Mouse (Mus musculus) kidney, postnatal 0 days (tissue): ENCODE data around the gene 4930563M21Rik. TPM values are rescaled to one million over a fixed set of nuclear protein-coding genes. Genes with fewer than 3 reads are reported as not detected.
"Not testable (repeated sequence)": the region's sequence is repeated elsewhere in the genome, so short reads cannot be mapped to it uniquely, and the experiment has no call there.

Experiments used
- ATAC-seq: fragments of 200-750 bp; cut with Nextera tagmentation; replicated peaks from 2 replicates; pipeline ENCODE4 v1.8.0; 2017; ENCODE audit warnings: low read depth, moderate number of reproducible peaks, moderate TSS enrichment, moderate library complexity; ENCODE audit not compliant: low FRiP score
- DNase-seq: peaks from one replicate; pipeline ENCODE4 v3.0.0-alpha.2; 2016; ENCODE audit warnings: low spot score
- H3K27ac ChIP-seq: fragments of 300-500 bp; sonication (generic); 2 replicates; pipeline ENCODE4 v1.5.1; 2014; ENCODE audit warnings: mild to moderate bottlenecking
- H3K27me3 ChIP-seq: fragments of 300-500 bp; sonication (generic); 2 replicates; pipeline ENCODE4 v1.6.1; 2014; ENCODE audit warnings: low read length, mixed read lengths; ENCODE audit not compliant: insufficient read depth
- H3K36me3 ChIP-seq: fragments of 300-500 bp; sonication (generic); 2 replicates; pipeline ENCODE4 v1.6.1; 2014; ENCODE audit warnings: low read length, mixed read lengths; ENCODE audit not compliant: insufficient read depth
- H3K4me1 ChIP-seq: fragments of 300-500 bp; sonication (generic); replicated peaks from 2 replicates; pipeline ENCODE4 v1.6.1; 2014; ENCODE audit warnings: antibody characterized with exemption, low read length, mixed read lengths; ENCODE audit not compliant: insufficient read depth
- H3K4me2 ChIP-seq: fragments of 300-500 bp; sonication (generic); 2 replicates; pipeline ENCODE4 v1.6.1; 2014; ENCODE audit warnings: mild to moderate bottlenecking, low read length, moderate library complexity, mixed read lengths
- H3K4me3 ChIP-seq: fragments of 300-500 bp; sonication (generic); replicated peaks from 2 replicates; pipeline ENCODE4 v1.5.1; 2014; ENCODE audit warnings: low read depth, low read length
- H3K9ac ChIP-seq: fragments of 300-500 bp; sonication (generic); 2 replicates; pipeline ENCODE4 v1.6.1; 2014; ENCODE audit warnings: low read depth, low read length
- H3K9me3 ChIP-seq: fragments of 300-500 bp; sonication (generic); replicated peaks from 2 replicates; pipeline ENCODE4 v1.6.1; 2016; ENCODE audit warnings: low read length, inconsistent platforms, mixed read lengths
- CTCF ChIP-seq: IDR thresholded peaks from 2 replicates; pipeline ENCODE4 v1.5.1; 2016; ENCODE audit warnings: antibody characterized with exemption, low read depth, mild to moderate bottlenecking, moderate library complexity
- whole genome bisulfite sequencing: fragments of 180-500 bp; shearing (Covaris S2); extraction: QIAGEN DNeasy Blood & Tissue Kit; methylation state at CpG from one replicate; pipeline ENCODE4 v1.1.7; 2014; 5-methylcytosine and 5-hydroxymethylcytosine counted together
- polyA plus RNA-seq: library from polyadenylated mRNA; unstranded; fragments of >200 nt; fragmentation: Nextera tagmentation; extraction: Ambion mirVana; gene quantifications from 2 replicates; pipeline ENCODE4 v1.2.1, GENCODE M21; 2015

Gene 4930563M21Rik
- polyA plus RNA-seq, 1 experiment from 2014 or later: not detected

DNA sequence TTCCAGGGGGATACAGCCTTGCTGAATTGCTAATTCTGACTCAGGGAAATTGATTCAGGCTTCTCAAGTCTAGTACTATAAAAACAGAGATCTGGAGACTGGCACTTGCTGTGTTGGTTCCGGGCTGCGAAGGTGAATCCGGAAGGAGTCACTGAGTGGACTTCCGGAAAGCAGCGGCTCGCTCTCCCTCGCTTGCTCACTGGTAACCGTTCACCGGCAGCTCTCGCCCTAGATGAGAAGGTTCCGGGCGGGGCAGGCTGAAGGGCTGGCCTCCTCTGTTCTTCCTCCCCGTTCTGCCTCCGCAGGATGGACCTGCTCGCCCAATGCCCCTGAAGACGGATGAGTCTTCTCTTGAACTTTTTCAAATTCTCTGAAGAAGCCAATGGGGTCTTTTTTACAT lies 16.9 kb upstream of the 4930563M21Rik start:
- ATAC-seq: no peak

DNA sequence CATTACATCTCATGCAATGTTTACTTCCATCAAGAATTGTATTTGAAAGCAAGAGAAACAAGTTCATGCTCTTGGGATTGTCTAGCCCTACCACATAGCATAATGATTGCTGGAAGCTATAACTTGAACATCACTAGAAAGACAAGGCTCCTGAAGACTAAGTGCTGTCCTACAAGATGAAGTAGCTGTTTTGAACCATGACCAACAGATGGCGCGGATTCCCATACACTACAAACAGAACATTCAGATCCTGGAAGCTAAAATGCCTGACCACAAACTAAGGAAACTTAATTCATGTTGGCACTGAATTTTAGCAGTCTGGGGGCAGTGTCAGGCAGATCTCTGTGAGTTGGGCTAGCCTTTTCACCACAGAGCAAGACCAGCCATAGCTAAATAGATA lies 14.4 kb upstream of the 4930563M21Rik start:
- DNase-seq: no peak
- Histone ChIP-seq H3K27me3 (no peaks in the 10 kb centered on the region), H3K4me3 (no peak overlapping the region), H3K4me2 (no peak overlapping the region), H3K9ac (no peak overlapping the region), H3K9me3 (no peaks in the 10 kb centered on the region), H3K4me1 (no peaks in the 10 kb centered on the region), H3K27ac (no peak overlapping the region), H3K36me3 (no peaks in the 10 kb centered on the region)
- WGBS: 55% methylated on average over 2 of the region's 2 CpGs
- TF ChIP-seq CTCF: peak; percentile 23; the same call in 1 of the 2 replicates
- no peak for ATAC-seq

More for the DNA sequence above, 16.9 kb upstream of the 4930563M21Rik start:
- TF ChIP-seq CTCF: no peak
- Histone ChIP-seq H3K27ac (no peak overlapping the region), H3K4me2 (no peak overlapping the region), H3K4me3 (no peak overlapping the region), H3K36me3 (no peaks in the 10 kb centered on the region), H3K27me3 (no peaks in the 10 kb centered on the region), H3K4me1 (no peaks in the 10 kb centered on the region), H3K9me3 (no peaks in the 10 kb centered on the region), H3K9ac (no peak overlapping the region)
- DNase-seq: no peak
- 88% methylated on average over 16 of the region's 16 CpGs for whole genome bisulfite sequencing

DNA sequence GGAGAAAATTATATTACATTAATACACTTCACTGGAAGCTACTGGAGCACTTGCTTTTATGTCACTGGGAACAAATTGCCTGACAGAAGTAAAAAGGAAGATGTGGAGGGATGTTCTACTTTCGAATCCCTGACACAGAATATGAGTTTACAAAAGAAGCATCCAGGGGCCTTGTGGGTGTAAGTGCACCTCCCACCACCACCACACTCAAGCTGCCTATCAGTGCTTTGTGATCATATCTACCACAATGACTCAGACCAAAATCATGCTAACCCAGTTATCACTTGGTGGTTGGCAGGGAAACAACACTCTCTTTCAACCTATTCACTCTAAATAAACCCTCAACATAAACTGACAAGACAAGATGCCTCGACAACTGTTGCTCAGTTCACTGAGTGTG lies 5.7 kb downstream of the 4930563M21Rik start:
- not testable (repeated sequence) for H3K4me3 ChIP-seq, H3K36me3 ChIP-seq, H3K9me3 ChIP-seq, H3K4me2 ChIP-seq, ATAC-seq, DNase-seq, H3K27me3 ChIP-seq, H3K9ac ChIP-seq, H3K27ac ChIP-seq, H3K4me1 ChIP-seq
- WGBS: no CpG with 5 or more reads among the region's 2 CpGs

DNA sequence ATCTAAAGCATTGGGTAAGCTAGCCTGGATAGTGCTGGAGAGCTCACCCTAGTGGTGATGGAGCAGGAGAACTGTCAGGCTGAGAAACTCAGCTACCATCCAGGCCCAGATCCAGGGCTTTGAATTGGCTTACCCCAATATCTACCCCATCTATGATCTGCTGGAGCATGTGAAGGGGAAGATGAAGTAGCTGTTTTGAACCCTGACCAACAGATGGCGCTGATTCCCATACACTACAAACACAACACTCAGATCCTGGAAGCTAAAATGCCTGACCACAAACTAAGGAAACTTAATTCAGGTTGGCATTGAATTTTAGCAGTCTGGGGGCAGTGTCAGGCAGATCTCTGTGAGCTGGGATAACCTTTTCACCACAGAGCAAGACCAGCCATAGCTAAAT lies 63.5 kb downstream of the 4930563M21Rik start:
- H3K4me3 ChIP-seq: no peak overlapping the region
- H3K27ac ChIP-seq: no peak overlapping the region
- ATAC-seq: no peak
- no peaks in the 10 kb centered on the region for H3K36me3 ChIP-seq
- peak; percentile 61 for TF ChIP-seq CTCF
- H3K4me1 ChIP-seq: no peaks in the 10 kb centered on the region
- 32% methylated on average over 1 of the region's 1 CpGs for WGBS
- H3K9me3 ChIP-seq: no peaks in the 10 kb centered on the region
- DNase-seq: peak; percentile 30
- no peak overlapping the region for H3K9ac ChIP-seq
- H3K4me2 ChIP-seq: no peak overlapping the region
- no peaks in the 10 kb centered on the region for H3K27me3 ChIP-seq

DNA sequence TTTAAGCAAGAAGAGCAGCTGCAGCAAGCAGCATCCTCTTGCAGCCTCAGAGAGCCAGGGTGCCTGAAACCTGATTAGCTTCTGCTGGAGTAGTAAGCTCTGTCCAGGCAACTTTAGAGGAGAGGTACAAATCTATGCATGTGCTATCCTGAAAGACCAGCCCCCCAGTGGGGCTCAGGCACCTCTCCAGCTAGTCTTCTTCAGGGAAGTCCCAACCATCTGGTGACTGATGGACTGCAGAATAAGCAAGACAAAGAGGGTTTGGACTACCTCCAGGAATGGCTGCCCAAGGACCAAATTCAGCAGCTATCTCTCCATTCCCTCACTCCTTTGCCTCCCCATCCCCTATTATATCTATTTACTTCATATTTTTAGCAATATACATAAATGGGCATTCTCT lies 69.0 kb downstream of the 4930563M21Rik start:
- no peak for TF ChIP-seq CTCF
- H3K27me3 ChIP-seq: no peaks in the 10 kb centered on the region

DNA sequence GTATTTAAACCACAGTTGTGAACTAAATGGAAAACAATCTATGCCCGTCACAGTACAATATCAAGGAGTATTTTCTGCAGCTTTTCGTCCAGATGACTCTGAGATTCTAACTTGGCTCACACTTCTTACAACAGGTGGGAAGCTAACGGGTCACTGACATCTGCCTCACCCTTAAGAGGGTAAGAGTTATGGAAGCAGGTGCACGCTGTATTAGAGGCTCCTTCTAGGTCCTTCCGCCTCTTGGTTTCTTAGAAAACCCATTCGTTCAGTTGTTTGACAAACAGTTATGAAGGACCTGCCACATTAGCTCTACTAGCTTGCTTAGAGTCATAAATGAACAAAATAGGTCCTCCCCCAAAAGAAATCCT lies 71.7 kb downstream of the 4930563M21Rik start:
- Histone ChIP-seq H3K4me1 (0 out of 2 replicates have a peak, but pooled peaks cover 10% of the 10 kb centered on the region), H3K36me3 (no peaks in the 10 kb centered on the region), H3K9me3 (no peaks in the 10 kb centered on the region), H3K27me3 (no peaks in the 10 kb centered on the region), H3K9ac (peak overlapping the region; percentile 88), H3K4me3 (peak overlapping the region; percentile 82), H3K27ac (peak overlapping the region; percentile 89), H3K4me2 (peak overlapping the region; percentile 77)
- WGBS: 34% methylated on average over 6 of the region's 6 CpGs
- ATAC-seq: no peak
- DNase-seq: peak; percentile 3
- TF ChIP-seq CTCF: no peak

More for the DNA sequence above, 69.0 kb downstream of the 4930563M21Rik start:
- Histone ChIP-seq H3K27ac (no peak overlapping the region), H3K4me2 (no peak overlapping the region), H3K9ac (no peak overlapping the region), H3K4me3 (no peak overlapping the region), H3K36me3 (no peaks in the 10 kb centered on the region), H3K4me1 (0 out of 2 replicates have a peak, but pooled peaks cover 10% of the 10 kb centered on the region), H3K9me3 (no peaks in the 10 kb centered on the region)
- ATAC-seq (no peak), DNase-seq (no peak)
